ENCODE assay signal across 8 mouse cellular contexts in genomic region chr9:63909618-63910017, GRCm38 (mm10).
A peak's percentile ranks its signal among the peaks of the same experiment; 100 is the strongest.
DNase-seq lines count a peak whose midpoint lies in the region; ATAC-seq and TF ChIP-seq lines count a peak whose summit lies in the region.
"Had no signal": no experiment of that assay in that cellular context is flagged by ENCODE, and none has a peak within 500 bp of the region (broad histone marks: within the 10 kb centered on the region; RNA-seq: fewer than 3 reads in every experiment).

No protein-coding gene starts in this region.

- TF ChIP-seq CTCF in MEL (IDR thresholded peaks at IDR 0.05 in 2 of 3, conservative IDR thresholded peaks at IDR 0.05 in 1 of 3; ENCODE audit: control insufficient read depth in 1 of 3, insufficient read depth in 1 of 3, low read depth in 2 of 3, low read length in 3 of 3, poor library complexity in 1 of 3, severe bottlenecking in 1 of 3), result peak; percentile 75 to 98 (median 88)

- no peak overlapping the region for H3K4me3 ChIP-seq in MEL (ENCODE audit: control insufficient read depth in 1 of 2, insufficient read depth in 1 of 2, low read depth in 2 of 2, low read length in 2 of 2)
- no peak overlapping the region for H3K4me3 ChIP-seq in embryonic facial prominence, embryonic 15.5 days (replicated peaks)
- H3K4me3 ChIP-seq: myocyte had no signal

- H3K79me2 ChIP-seq in MEL (ENCODE audit: control insufficient read depth, insufficient read depth, low read length, poor library complexity), result no peaks in the 10 kb centered on the region

- peak; percentile 85 for DNase-seq in MEL (ENCODE audit: low read depth, low spot score)
- DNase-seq in adrenal gland, postnatal 36 days, result peak; percentile 83 to 84
- peak; percentile 34 for DNase-seq in heart, postnatal 25 days (ENCODE audit: low spot score)
- DNase-seq in layer of hippocampus, postnatal 10 days (ENCODE audit: low spot score in 2 of 2), result peak; percentile 78 to 83
- peak; percentile 88 to 90 for DNase-seq in lung, postnatal 4 days
- DNase-seq in spleen, postnatal 14 days (ENCODE audit: low spot score in 2 of 2), result peak; percentile 39 to 71

- peak; percentile 65 for TF ChIP-seq RAD21 in MEL (IDR thresholded peaks at IDR 0.05; ENCODE audit: low read depth, low read length)

- H3K4me1 ChIP-seq in MEL (ENCODE audit: control insufficient read depth in 1 of 2, insufficient read depth in 2 of 2, low read length in 2 of 2), result no peaks in the 10 kb centered on the region
- peaks cover 16% of the 10 kb centered on the region for H3K4me1 ChIP-seq in embryonic facial prominence, embryonic 15.5 days

- H3K27me3 ChIP-seq in MEL (ENCODE audit: control insufficient read depth in 1 of 2, insufficient read depth in 2 of 2, low read length in 2 of 2), result peaks cover 0 to 3% of the 10 kb centered on the region in 2 experiments; a peak in 1 of 4 replicates
- no peaks in the 10 kb centered on the region for H3K27me3 ChIP-seq in embryonic facial prominence, embryonic 15.5 days

- H3K27ac ChIP-seq in MEL (ENCODE audit: control insufficient read depth, low read depth, low read length), result no peak overlapping the region
- H3K27ac ChIP-seq in embryonic facial prominence, embryonic 15.5 days (replicated peaks), result peak overlapping the region; percentile 12; the same call in 1 of the 2 replicates

- H3K4me2 ChIP-seq in embryonic facial prominence, embryonic 15.5 days (replicated peaks), result no peak overlapping the region

- TF ChIP-seq EP300 in MEL (IDR thresholded peaks at IDR 0.05; ENCODE audit: low read depth in 1 of 2, low read length in 2 of 2), result no peak

- no peak for ATAC-seq in embryonic facial prominence, embryonic 15.5 days (ENCODE audit: insufficient number of reproducible peaks, low FRiP score, low TSS enrichment, low read depth)

- no peaks in the 10 kb centered on the region for H3K36me3 ChIP-seq in MEL (ENCODE audit: control insufficient read depth in 1 of 2, insufficient read depth in 2 of 2, low read length in 2 of 2)
- no peaks in the 10 kb centered on the region for H3K36me3 ChIP-seq in embryonic facial prominence, embryonic 15.5 days

- no peak for TF ChIP-seq POLR2A in MEL (IDR thresholded peaks at IDR 0.05; ENCODE audit: control insufficient read depth in 1 of 2, insufficient read depth in 1 of 2, low read depth in 1 of 2, low read length in 2 of 2, poor library complexity in 1 of 2)

- 16% methylated on average over 5 of the region's 5 CpGs for WGBS in embryonic facial prominence, embryonic 15.5 days

- H3K9ac ChIP-seq in MEL (ENCODE audit: control insufficient read depth, low read depth, low read length, poor library complexity, severe bottlenecking), result no peak overlapping the region
- H3K9ac ChIP-seq in embryonic facial prominence, embryonic 15.5 days, result no peak overlapping the region

- intact Hi-C loops in heart, postnatal 25 days (cut with DNase I), result no loop called here

- no peaks in the 10 kb centered on the region for H3K9me3 ChIP-seq in MEL (replicated peaks; ENCODE audit: insufficient read depth, low read length)
- H3K9me3 ChIP-seq in embryonic facial prominence, embryonic 15.5 days (replicated peaks), result no peaks in the 10 kb centered on the region

TF ChIP-seq in MEL, 35 proteins besides CTCF, POLR2A, EP300 and RAD21:
- TF ChIP-seq TAL1 (IDR thresholded peaks at IDR 0.05; ENCODE audit: low read length) (no peak), HCFC1 (IDR thresholded peaks at IDR 0.05; ENCODE audit: low read depth, low read length) (no peak), USF1 (IDR thresholded peaks at IDR 0.05; ENCODE audit: low read depth, low read length) (no peak), GABPA (IDR thresholded peaks at IDR 0.05; ENCODE audit: low read depth, low read length) (no peak), CHD2 (IDR thresholded peaks at IDR 0.05; ENCODE audit: low read length) (no peak), RCOR1 (IDR thresholded peaks at IDR 0.05; ENCODE audit: low read depth, low read length) (no peak), KAT2A (conservative IDR thresholded peaks at IDR 0.05; ENCODE audit: low read depth, low read length) (no peak), SMC3 (IDR thresholded peaks at IDR 0.05; ENCODE audit: low read depth, low read length) (peak; percentile 80), MAZ (IDR thresholded peaks at IDR 0.05; ENCODE audit: low read depth, low read length) (no peak), ZC3H11A (IDR thresholded peaks at IDR 0.05; ENCODE audit: low read depth, low read length) (peak; percentile 54), E2F4 (IDR thresholded peaks at IDR 0.05; ENCODE audit: borderline replicate concordance, low read depth, low read length) (no peak)

Comparison
In these comparisons a context has a peak if more than half of its experiments do, and no peak if none do; other contexts are left out.
1. DNase-seq: peak in every context shown above with its lines; median percentile 89 in lung, postnatal 4 days; 85 in MEL; 84 in adrenal gland, postnatal 36 days; 80 in layer of hippocampus, postnatal 10 days; 55 in spleen, postnatal 14 days; 34 in heart, postnatal 25 days.